Mouse (Mus musculus): Measurements from ENCODE around the gene Dab2ip. TPM values are rescaled to one million over a fixed set of nuclear protein-coding genes. Genes with fewer than 3 reads are reported as not detected.

Gene Dab2ip
- polyA plus RNA-seq, 1 experiment from 2014 or later, result 41.4 TPM

DNA sequence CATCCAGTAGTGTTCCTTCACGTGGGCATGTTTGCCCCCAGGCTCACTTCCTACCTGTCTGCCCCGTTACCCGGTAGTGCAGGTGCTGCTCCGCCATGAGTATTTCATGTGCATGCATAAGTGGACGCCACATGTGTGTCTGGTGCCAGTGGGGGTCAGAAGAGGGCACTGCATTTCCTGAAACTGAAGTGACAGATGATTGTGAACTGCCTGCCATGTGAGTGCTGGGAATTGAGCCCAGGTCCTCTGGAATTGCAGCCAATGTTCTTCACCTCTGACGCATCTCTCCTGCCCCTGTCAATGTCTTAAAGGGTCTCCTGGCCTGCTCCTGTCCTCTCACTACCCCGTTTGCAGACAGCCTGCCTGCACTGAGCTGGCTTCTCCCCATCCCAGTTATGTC, 143.9 kb downstream of the Dab2ip start:
- Histone ChIP-seq H3K9me3 (replicated peaks; ENCODE audit: low read length) (no peaks in the 10 kb centered on the region), H3K4me1 (replicated peaks; ENCODE audit: insufficient read depth, low read length) (peaks cover 9% of the 10 kb centered on the region), H3K27ac (no peak overlapping the region), H3K4me2 (ENCODE audit: low read length) (no peak overlapping the region), H3K36me3 (ENCODE audit: insufficient read depth, low read length) (no peaks in the 10 kb centered on the region), H3K9ac (ENCODE audit: low read depth, low read length) (no peak overlapping the region), H3K27me3 (ENCODE audit: insufficient read depth, low read length) (no peaks in the 10 kb centered on the region), H3K4me3 (replicated peaks; ENCODE audit: low read depth, low read length) (no peak overlapping the region)
- TF ChIP-seq CTCF (IDR thresholded peaks at IDR 0.05; ENCODE audit: low read depth), result no peak
- no peak for ATAC-seq (replicated peaks; ENCODE audit: low FRiP score, low read depth)
- no peak for DNase-seq (ENCODE audit: low spot score)
- WGBS, result 89% methylated on average over 7 of the region's 7 CpGs

DNA sequence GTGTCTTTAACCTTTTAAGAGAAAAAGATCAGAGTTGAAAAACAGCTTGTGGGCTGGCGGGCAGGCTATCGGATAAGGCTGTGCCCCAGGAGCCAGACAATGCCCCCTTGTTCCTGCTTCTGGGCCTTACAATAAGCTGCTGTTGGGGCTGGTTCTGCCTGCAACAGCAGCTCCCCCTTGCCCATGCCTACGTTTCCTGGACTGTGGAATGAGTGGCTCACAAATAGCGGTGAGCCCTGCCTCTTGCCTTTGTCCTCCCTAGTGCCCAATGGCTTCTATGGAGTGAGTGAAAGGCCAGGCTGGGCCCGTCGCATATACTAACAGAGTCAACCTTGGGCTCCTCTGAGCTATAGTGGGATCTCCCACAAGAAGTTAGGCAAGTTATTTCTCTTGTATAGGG, 144.5 kb downstream of the Dab2ip start:
- Histone ChIP-seq H3K27ac (no peak overlapping the region), H3K9ac (ENCODE audit: low read depth, low read length) (no peak overlapping the region), H3K4me3 (replicated peaks; ENCODE audit: low read depth, low read length) (no peak overlapping the region), H3K27me3 (ENCODE audit: insufficient read depth, low read length) (no peaks in the 10 kb centered on the region), H3K4me1 (replicated peaks; ENCODE audit: insufficient read depth, low read length) (peaks cover 4% of the 10 kb centered on the region; the same call in 1 of the 2 replicates), H3K36me3 (ENCODE audit: insufficient read depth, low read length) (0 out of 2 replicates have a peak, but pooled peaks cover 3% of the 10 kb centered on the region), H3K4me2 (ENCODE audit: low read length) (no peak overlapping the region), H3K9me3 (replicated peaks; ENCODE audit: low read length) (no peaks in the 10 kb centered on the region)
- 75% methylated on average over 6 of the region's 6 CpGs for WGBS
- ATAC-seq (replicated peaks; ENCODE audit: low FRiP score, low read depth), result no peak
- no peak for DNase-seq (ENCODE audit: low spot score)
- no peak for TF ChIP-seq CTCF (IDR thresholded peaks at IDR 0.05; ENCODE audit: low read depth)

DNA sequence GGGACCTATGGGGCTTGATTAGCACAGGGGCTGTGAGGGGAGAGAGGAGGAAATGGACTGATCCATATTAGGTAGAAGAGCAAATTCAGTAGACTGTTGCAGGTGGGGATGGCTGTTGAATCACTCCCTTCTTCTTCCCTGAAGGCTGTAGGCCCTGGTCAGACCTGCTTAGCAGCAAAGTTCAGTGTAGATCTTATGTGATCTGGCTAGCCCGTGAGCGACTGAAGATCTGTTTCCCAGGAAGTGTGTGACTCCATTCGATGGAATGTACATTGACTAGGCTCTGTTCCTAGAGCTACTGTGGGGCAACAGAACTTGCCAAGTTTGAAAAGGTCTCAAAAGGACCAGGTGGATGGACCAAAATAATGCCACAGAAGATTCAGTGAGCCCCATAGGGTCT, 145.2 kb downstream of the Dab2ip start:
- H3K4me2 ChIP-seq (ENCODE audit: low read length), result no peak overlapping the region
- no peaks in the 10 kb centered on the region for H3K27me3 ChIP-seq (ENCODE audit: insufficient read depth, low read length)
- 78% methylated on average over 3 of the region's 3 CpGs for WGBS
- DNase-seq (ENCODE audit: low spot score) (no peak), ATAC-seq (replicated peaks; ENCODE audit: low FRiP score, low read depth) (no peak)
- H3K9ac ChIP-seq (ENCODE audit: low read depth, low read length), result no peak overlapping the region
- H3K4me1 ChIP-seq (replicated peaks; ENCODE audit: insufficient read depth, low read length), result no peaks in the 10 kb centered on the region; the same call in 1 of the 2 replicates
- H3K9me3 ChIP-seq (replicated peaks; ENCODE audit: low read length), result no peaks in the 10 kb centered on the region
- no peak for TF ChIP-seq CTCF (IDR thresholded peaks at IDR 0.05; ENCODE audit: low read depth)
- 0 out of 2 replicates have a peak, but pooled peaks cover 4% of the 10 kb centered on the region for H3K36me3 ChIP-seq (ENCODE audit: insufficient read depth, low read length)
- H3K4me3 ChIP-seq (replicated peaks; ENCODE audit: low read depth, low read length), result no peak overlapping the region
- H3K27ac ChIP-seq, result no peak overlapping the region

DNA sequence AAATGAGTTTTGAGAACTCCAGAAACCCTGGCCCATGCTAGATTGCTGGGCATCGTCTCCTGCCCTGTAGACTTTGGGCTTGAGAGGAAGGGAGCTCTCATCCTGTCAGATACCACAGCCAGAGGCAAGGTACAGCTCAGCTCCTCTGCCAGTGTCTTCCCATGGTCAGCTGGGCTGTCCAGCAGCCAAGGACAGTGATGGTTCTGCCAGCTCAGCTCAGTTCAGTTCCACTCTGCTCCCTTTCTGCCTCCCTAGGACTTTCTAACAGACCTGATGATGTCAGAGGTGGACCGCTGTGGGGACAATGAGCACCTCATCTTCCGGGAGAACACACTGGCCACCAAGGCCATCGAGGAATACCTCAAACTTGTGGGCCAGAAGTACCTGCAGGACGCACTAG, 154.5 kb downstream of the Dab2ip start:
- DNase-seq (ENCODE audit: low spot score) (no peak), ATAC-seq (replicated peaks; ENCODE audit: low FRiP score, low read depth) (no peak)
- no peak for TF ChIP-seq CTCF (IDR thresholded peaks at IDR 0.05; ENCODE audit: low read depth)
- Histone ChIP-seq H3K9me3 (replicated peaks; ENCODE audit: low read length) (no peaks in the 10 kb centered on the region), H3K4me3 (replicated peaks; ENCODE audit: low read depth, low read length) (no peak overlapping the region), H3K27ac (no peak overlapping the region), H3K27me3 (ENCODE audit: insufficient read depth, low read length) (no peaks in the 10 kb centered on the region), H3K9ac (ENCODE audit: low read depth, low read length) (no peak overlapping the region), H3K36me3 (ENCODE audit: insufficient read depth, low read length) (peaks cover 60% of the 10 kb centered on the region), H3K4me2 (ENCODE audit: low read length) (no peak overlapping the region), H3K4me1 (replicated peaks; ENCODE audit: insufficient read depth, low read length) (no peaks in the 10 kb centered on the region; the same call in 1 of the 2 replicates)
- 98% methylated on average over 5 of the region's 5 CpGs for WGBS

DNA sequence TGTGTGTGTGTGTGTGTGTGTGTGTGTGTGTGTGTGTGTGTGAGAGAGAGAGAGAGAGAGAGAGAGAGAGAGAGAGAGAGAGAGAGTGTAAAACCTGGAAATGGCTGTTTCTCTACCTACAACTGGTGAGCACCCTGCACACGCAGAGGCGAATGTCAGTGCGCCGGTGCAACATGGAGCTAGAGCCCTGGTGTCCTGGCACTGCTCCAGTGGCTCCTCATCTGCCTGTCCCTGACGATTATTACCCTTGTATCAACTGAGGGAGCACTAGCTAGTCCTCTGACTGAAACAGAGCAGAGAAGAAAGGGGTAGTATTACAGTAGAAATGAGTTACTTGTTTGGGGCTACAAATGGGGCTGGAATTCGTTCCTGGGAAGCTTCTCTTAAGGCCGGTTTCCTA, 155.4 kb downstream of the Dab2ip start:
- H3K9me3 ChIP-seq (replicated peaks; ENCODE audit: low read length), result no peaks in the 10 kb centered on the region
- no peak overlapping the region for H3K9ac ChIP-seq (ENCODE audit: low read depth, low read length)
- H3K4me3 ChIP-seq (replicated peaks; ENCODE audit: low read depth, low read length), result no peak overlapping the region
- ATAC-seq (replicated peaks; ENCODE audit: low FRiP score, low read depth), result no peak
- H3K36me3 ChIP-seq (ENCODE audit: insufficient read depth, low read length), result peaks cover 61% of the 10 kb centered on the region
- no peak overlapping the region for H3K4me2 ChIP-seq (ENCODE audit: low read length)
- no peaks in the 10 kb centered on the region; the same call in 1 of the 2 replicates for H3K4me1 ChIP-seq (replicated peaks; ENCODE audit: insufficient read depth, low read length)
- WGBS, result 71% methylated on average over 7 of the region's 7 CpGs
- no peak for TF ChIP-seq CTCF (IDR thresholded peaks at IDR 0.05; ENCODE audit: low read depth)
- H3K27ac ChIP-seq, result no peak overlapping the region
- no peaks in the 10 kb centered on the region for H3K27me3 ChIP-seq (ENCODE audit: insufficient read depth, low read length)
- no peak for DNase-seq (ENCODE audit: low spot score)

DNA sequence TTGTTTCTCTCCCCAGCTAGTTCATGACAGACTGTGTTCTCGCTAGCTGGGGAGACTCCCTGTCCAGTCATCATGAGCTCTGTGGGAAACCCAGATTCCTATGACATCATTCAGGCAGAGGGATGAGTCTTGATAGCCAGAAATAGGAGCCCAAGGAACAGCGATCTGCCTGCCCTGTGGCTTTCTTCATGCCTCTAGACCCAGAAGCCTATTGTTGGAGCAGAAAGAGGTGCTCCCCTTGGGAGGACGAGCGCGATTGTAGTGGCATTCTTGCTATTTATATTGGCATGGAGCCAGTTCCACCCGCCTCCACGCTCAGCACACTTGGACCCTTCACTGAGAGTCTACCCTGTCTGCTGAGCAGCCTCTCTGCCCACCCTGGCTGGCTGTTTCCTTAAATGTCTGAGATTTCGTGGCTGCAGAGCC, 156.7 kb downstream of the Dab2ip start:
- Histone ChIP-seq H3K27ac (no peak overlapping the region), H3K4me3 (replicated peaks; ENCODE audit: low read depth, low read length) (no peak overlapping the region), H3K27me3 (ENCODE audit: insufficient read depth, low read length) (no peaks in the 10 kb centered on the region), H3K4me2 (ENCODE audit: low read length) (no peak overlapping the region), H3K4me1 (replicated peaks; ENCODE audit: insufficient read depth, low read length) (no peaks in the 10 kb centered on the region; the same call in 1 of the 2 replicates), H3K36me3 (ENCODE audit: insufficient read depth, low read length) (peaks cover 64% of the 10 kb centered on the region), H3K9me3 (replicated peaks; ENCODE audit: low read length) (no peaks in the 10 kb centered on the region), H3K9ac (ENCODE audit: low read depth, low read length) (no peak overlapping the region)
- no peak for ATAC-seq (replicated peaks; ENCODE audit: low FRiP score, low read depth)
- 29% methylated on average over 8 of the region's 8 CpGs for WGBS
- no peak for TF ChIP-seq CTCF (IDR thresholded peaks at IDR 0.05; ENCODE audit: low read depth)
- no peak for DNase-seq (ENCODE audit: low spot score)

DNA sequence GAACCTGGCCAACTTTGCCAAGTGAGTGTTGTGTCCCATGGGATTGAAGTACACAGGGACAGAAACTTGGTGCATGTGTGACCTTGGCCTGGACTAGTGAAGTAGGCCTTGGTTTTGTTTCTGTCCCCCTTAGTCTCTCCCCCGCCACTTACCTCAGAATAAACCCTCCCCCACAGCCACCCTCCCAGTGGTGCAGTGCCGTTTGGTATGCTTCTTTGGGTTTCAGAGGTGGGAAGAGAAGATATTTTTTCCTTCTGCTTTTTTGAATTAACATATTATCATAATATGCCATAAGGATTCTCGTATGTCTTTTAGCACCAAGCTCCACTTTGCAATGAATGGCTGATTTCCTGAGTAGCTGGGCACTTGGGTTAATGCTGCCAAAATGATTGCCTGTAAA, 157.4 kb downstream of the Dab2ip start:
- Histone ChIP-seq H3K9ac (ENCODE audit: low read depth, low read length) (no peak overlapping the region), H3K9me3 (replicated peaks; ENCODE audit: low read length) (no peaks in the 10 kb centered on the region), H3K4me1 (replicated peaks; ENCODE audit: insufficient read depth, low read length) (no peaks in the 10 kb centered on the region; the same call in 1 of the 2 replicates), H3K4me2 (ENCODE audit: low read length) (no peak overlapping the region), H3K27me3 (ENCODE audit: insufficient read depth, low read length) (no peaks in the 10 kb centered on the region), H3K36me3 (ENCODE audit: insufficient read depth, low read length) (peaks cover 64% of the 10 kb centered on the region), H3K27ac (no peak overlapping the region), H3K4me3 (replicated peaks; ENCODE audit: low read depth, low read length) (no peak overlapping the region)
- TF ChIP-seq CTCF (IDR thresholded peaks at IDR 0.05; ENCODE audit: low read depth), result no peak
- 73% methylated on average over 3 of the region's 3 CpGs for WGBS
- DNase-seq (ENCODE audit: low spot score) (no peak), ATAC-seq (replicated peaks; ENCODE audit: low FRiP score, low read depth) (no peak)

Measured in kidney, postnatal 0 days (tissue).